Mouse (Mus musculus): ENCODE data around the gene Selplg. TPM values are rescaled to one million over a fixed set of nuclear protein-coding genes. Genes with fewer than 3 reads are reported as not detected.
A peak's percentile ranks its signal among the peaks of the same experiment; 100 is the strongest.
"Not testable (repeated sequence)": the region's sequence is repeated elsewhere in the genome, so short reads cannot be mapped to it uniquely, and the experiment has no call there.

Selplg gene
- total RNA-seq, 1 experiment from 2014 or later, result 1.5 TPM

GRCm38 (mm10) chr5:113790453-113791196, 41.8 kb downstream of the Selplg start:
- no peak for DNase-seq

- DNase-seq, result no peak
Measured at GRCm38 (mm10) chr5:113789075-113789788, 43.2 kb downstream of the Selplg start.

- no peak for DNase-seq
Measured at GRCm38 (mm10) chr5:113788645-113789044, 43.8 kb downstream of the Selplg start.

- DNase-seq, result no peak
Measured at GRCm38 (mm10) chr5:113786985-113787384, 45.5 kb downstream of the Selplg start.

- DNase-seq, result not testable (repeated sequence)
Measured at GRCm38 (mm10) chr5:113784104-113784503, 48.3 kb downstream of the Selplg start.

- DNase-seq, result no peak
Measured at GRCm38 (mm10) chr5:113783581-113784001, 48.9 kb downstream of the Selplg start.

GRCm38 (mm10) chr5:113782624-113783023, 49.8 kb downstream of the Selplg start:
- DNase-seq, result no peak

GRCm38 (mm10) chr5:113781875-113782274, 50.6 kb downstream of the Selplg start:
- no peak for DNase-seq

GRCm38 (mm10) chr5:113781254-113781653, 51.2 kb downstream of the Selplg start:
- DNase-seq, result no peak

GRCm38 (mm10) chr5:113780763-113781162, 51.7 kb downstream of the Selplg start:
- no peak for DNase-seq

- no peak for DNase-seq
Measured at GRCm38 (mm10) chr5:113780082-113780752, 52.2 kb downstream of the Selplg start.

- DNase-seq, result no peak
Measured at GRCm38 (mm10) chr5:113779569-113779968, 52.9 kb downstream of the Selplg start.

- peak; percentile 55 for DNase-seq
Measured at GRCm38 (mm10) chr5:113777728-113778127, 54.7 kb downstream of the Selplg start.

GRCm38 (mm10) chr5:113776896-113777226, 55.6 kb downstream of the Selplg start:
- no peak for DNase-seq

- DNase-seq, result no peak
Measured at GRCm38 (mm10) chr5:113776128-113776895, 56.1 kb downstream of the Selplg start.

GRCm38 (mm10) chr5:113775585-113775984, 56.9 kb downstream of the Selplg start:
- peak; percentile 25 for DNase-seq

GRCm38 (mm10) chr5:113773664-113774063, 58.8 kb downstream of the Selplg start:
- DNase-seq, result peak; percentile 95

GRCm38 (mm10) chr5:113772905-113773519, 59.4 kb downstream of the Selplg start:
- DNase-seq, result no peak

- peak; percentile 96 for DNase-seq
Measured at GRCm38 (mm10) chr5:113772450-113772895, 60.0 kb downstream of the Selplg start, which contains the start of the genes Sart3 and Iscu. Gene Sart3 (minus strand): TSS chr5:113772510. Gene Iscu (plus strand): TSS chr5:113772748.

GRCm38 (mm10) chr5:113771213-113772162, 61.0 kb downstream of the Selplg start:
- DNase-seq, result peak; percentile 79
